Mouse (Mus musculus) lung, embryonic 15.5 days (tissue): ENCODE data around the gene Hepacam. TPM values are rescaled to one million over a fixed set of nuclear protein-coding genes. Genes with fewer than 3 reads are reported as not detected.

Experiments
- polyA plus RNA-seq: library from polyadenylated mRNA; unstranded; fragments of >200 nt; fragmentation: Nextera tagmentation; extraction: Ambion mirVana; gene quantifications from 2 replicates; pipeline ENCODE4 v1.2.1, GENCODE M21; 2015

Hepacam gene
- polyA plus RNA-seq, 1 experiment from 2014 or later = 0.11 TPM

Other genes starting within 250 kb of the Hepacam start
- gene Pknox2, start 219.9 kb upstream of the Hepacam start, polyA plus RNA-seq = 10.6 and 11.4 TPM in 2 replicates
- 12.3 and 13.6 TPM in 2 replicates for gene Tmem218, start 159.1 kb upstream of the Hepacam start, polyA plus RNA-seq
- 1.1 and 1.6 TPM in 2 replicates for gene Slc37a2, start 111.6 kb upstream of the Hepacam start, polyA plus RNA-seq
- 9.0 and 9.3 TPM in 2 replicates for gene Ccdc15, start 18.9 kb upstream of the Hepacam start, polyA plus RNA-seq
- gene Robo4, start 34.5 kb downstream of the Hepacam start, polyA plus RNA-seq = 20.6 and 23.7 TPM in 2 replicates
- 0.18 and 0.21 TPM in 2 replicates for gene Robo3, start 65.9 kb downstream of the Hepacam start, polyA plus RNA-seq
- 26.1 and 26.9 TPM in 2 replicates for gene Msantd2, start 122.0 kb downstream of the Hepacam start, polyA plus RNA-seq
- gene Esam, start 160.7 kb downstream of the Hepacam start, polyA plus RNA-seq = 167 and 178 TPM in 2 replicates
- gene Vsig2, start 171.9 kb downstream of the Hepacam start, polyA plus RNA-seq = 26.5 and 33.3 TPM in 2 replicates
- gene Nrgn, start 185.6 kb downstream of the Hepacam start, polyA plus RNA-seq = 7.0 and 8.1 TPM in 2 replicates
- 11.6 and 13.0 TPM in 2 replicates for gene Siae, start 188.3 kb downstream of the Hepacam start, polyA plus RNA-seq
- gene Spa17, start 246.4 kb downstream of the Hepacam start, polyA plus RNA-seq = 8.2 and 8.4 TPM in 2 replicates